Mouse (Mus musculus) olfactory bulb, adult 2 months (tissue): ENCODE data around the gene Tbc1d5. TPM values are rescaled to one million over a fixed set of nuclear protein-coding genes. Genes with fewer than 3 reads are reported as not detected.

Source experiments
- H3K27ac ChIP-seq: fragments of 200-500 bp; 2 replicates; pipeline ENCODE4 v1.5.1; 2012; ENCODE audit warnings: low read depth, low read length; ENCODE audit not compliant: insufficient read depth
- H3K4me1 ChIP-seq: fragments of 200-500 bp; 2 replicates; pipeline ENCODE4 v1.6.1; 2012; ENCODE audit warnings: low read length; ENCODE audit not compliant: control insufficient read depth, insufficient read depth
- H3K4me3 ChIP-seq: fragments of 200-500 bp; 2 replicates; pipeline ENCODE4 v1.5.1; 2012; ENCODE audit warnings: mild to moderate bottlenecking, low read depth, low read length, moderate library complexity; ENCODE audit not compliant: insufficient read depth
- CTCF ChIP-seq: fragments of 200-500 bp; IDR thresholded peaks from 2 replicates; pipeline ENCODE4 v1.5.1; 2012; ENCODE audit warnings: low read depth, mild to moderate bottlenecking, low read length, moderate library complexity; ENCODE audit not compliant: insufficient read depth
- POLR2A ChIP-seq: fragments of 200-500 bp; IDR thresholded peaks from 2 replicates; pipeline ENCODE4 v1.6.1; 2012; ENCODE audit warnings: mild to moderate bottlenecking, low read depth, low read length, moderate library complexity; ENCODE audit not compliant: insufficient read depth
- WGBS: fragments of 180-500 bp; shearing (Covaris S2); methylation state at CpG from one replicate; pipeline ENCODE4 v1.1.7; 2018; 5-methylcytosine and 5-hydroxymethylcytosine counted together
- polyA plus RNA-seq: library from polyadenylated mRNA; stranded (reverse); fragments of >200 nt; gene quantifications from 2 replicates; pipeline ENCODE4 v1.2.4, GENCODE M21; 2012; ENCODE audit warnings: low replicate concordance; ENCODE audit not compliant: missing spikeins, insufficient read depth, insufficient read length

Tbc1d5 gene
- polyA plus RNA-seq, 1 experiment: not detected

GRCm38 (mm10) chr17:50687670-50688069 lies 491.5 kb downstream of the Tbc1d5 start:
- no peak overlapping the region for H3K4me3 ChIP-seq
- WGBS: 82% methylated on average over 10 of the region's 10 CpGs
- TF ChIP-seq POLR2A (no peak), CTCF (no peak)
- H3K27ac ChIP-seq: no peak overlapping the region
- no peaks in the 10 kb centered on the region for H3K4me1 ChIP-seq

GRCm38 (mm10) chr17:50684960-50685645 lies 494.0 kb downstream of the Tbc1d5 start:
- TF ChIP-seq POLR2A: no peak
- no peak for TF ChIP-seq CTCF
- WGBS: 84% methylated on average over 7 of the region's 7 CpGs
- H3K4me3 ChIP-seq: no peak overlapping the region
- peaks cover 2% of the 10 kb centered on the region; the same call in 1 of the 2 replicates for H3K4me1 ChIP-seq
- no peak overlapping the region for H3K27ac ChIP-seq
